Mouse (Mus musculus) kidney, postnatal 25 days (tissue): ENCODE data around the gene Prr30.
"Not testable (repeated sequence)": the region's sequence is repeated elsewhere in the genome, so short reads cannot be mapped to it uniquely, and the experiment has no call there.

Experiments
- DNase-seq, 2 experiments: peaks; one replicate each; pipeline ENCODE4 v3.0.0; 2021; ENCODE audit warnings: mixed read lengths in 2 of 2

Prr30 gene

GRCm38 (mm10) chr14:101200230-101200629 lies at the start of gene Prr30:
Prr30 (minus strand) TSS chr14:101200330.
- DNase-seq, result no peak

- no peak for DNase-seq
Measured at GRCm38 (mm10) chr14:101246793-101247192, 46.7 kb upstream of the Prr30 start.

- DNase-seq, result no peak
Measured at GRCm38 (mm10) chr14:101245706-101246105, 45.6 kb upstream of the Prr30 start.

- DNase-seq, result not testable (repeated sequence)
Measured at GRCm38 (mm10) chr14:101244441-101244840, 44.3 kb upstream of the Prr30 start.

- DNase-seq, result no peak
Measured at GRCm38 (mm10) chr14:101237965-101238364, 37.8 kb upstream of the Prr30 start.

- DNase-seq, result no peak
Measured at GRCm38 (mm10) chr14:101229068-101229467, 28.9 kb upstream of the Prr30 start.

GRCm38 (mm10) chr14:101222319-101222718 lies 22.2 kb upstream of the Prr30 start:
- DNase-seq, result no peak

- DNase-seq, result no peak
Measured at GRCm38 (mm10) chr14:101172258-101172657, 27.9 kb downstream of the Prr30 start.
